Mouse (Mus musculus): Measurements from ENCODE around the gene Fam98c.

DNA sequence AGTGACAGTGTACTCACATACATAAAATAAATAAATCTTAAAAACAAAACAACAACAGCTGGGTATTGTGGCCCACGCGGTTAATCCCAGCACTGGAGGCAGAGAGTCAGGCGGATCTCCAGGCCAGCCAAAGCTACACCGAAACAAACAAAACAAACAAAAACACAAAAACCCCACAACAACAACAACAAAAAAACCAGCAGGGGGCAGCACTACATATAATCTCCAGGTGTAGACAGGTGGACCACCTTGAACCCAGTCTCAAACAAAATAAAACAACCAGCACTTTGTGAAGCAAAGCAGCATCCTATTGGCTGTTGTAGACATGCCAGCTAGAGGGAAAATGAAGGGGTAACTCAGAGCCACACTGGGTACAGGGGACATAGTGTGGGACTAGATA, 22.1 kb upstream of the Fam98c start:
- TF ChIP-seq ZNF384 (IDR thresholded peaks at IDR 0.05; ENCODE audit: low read depth, low read length) (no peak), CHD2 (IDR thresholded peaks at IDR 0.05; ENCODE audit: low read depth, low read length) (no peak), HCFC1 (IDR thresholded peaks at IDR 0.05; ENCODE audit: borderline replicate concordance, insufficient read depth, low read length) (no peak), ZC3H11A (IDR thresholded peaks at IDR 0.05; ENCODE audit: borderline replicate concordance, low read depth, low read length) (no peak)

Data from ES-E14 (cell line).